Mouse (Mus musculus) kidney, adult 2 months (tissue): ENCODE measurements around the gene Cdc14b. TPM values are rescaled to one million over a fixed set of nuclear protein-coding genes. Genes with fewer than 3 reads are reported as not detected.

Experiments used
- DNase-seq: peaks from one replicate; pipeline ENCODE4 v3.0.0; 2021
- H3K27ac ChIP-seq: fragments of 200-500 bp; 2 replicates; pipeline ENCODE4 v1.5.1; 2012; ENCODE audit warnings: low read depth, low read length, control low read depth, inconsistent platforms; ENCODE audit not compliant: insufficient read depth
- H3K27me3 ChIP-seq: fragments of 200-500 bp; replicated peaks from 2 replicates; pipeline ENCODE4 v1.6.1; 2012; ENCODE audit warnings: mild to moderate bottlenecking, moderate library complexity, low read length, inconsistent platforms; ENCODE audit not compliant: control insufficient read depth, insufficient read depth
- H3K36me3 ChIP-seq: fragments of 200-500 bp; 2 replicates; pipeline ENCODE4 v1.6.1; 2012; ENCODE audit warnings: mild to moderate bottlenecking, moderate library complexity, low read length, inconsistent platforms; ENCODE audit not compliant: control insufficient read depth, insufficient read depth
- H3K4me1 ChIP-seq: fragments of 200-500 bp; 2 replicates; pipeline ENCODE4 v1.6.1; 2011; ENCODE audit warnings: low read length; ENCODE audit not compliant: control insufficient read depth, insufficient read depth
- H3K4me3 ChIP-seq: fragments of 200-500 bp; 2 replicates; pipeline ENCODE4 v1.5.1; 2011; ENCODE audit warnings: mild to moderate bottlenecking, low read depth, low read length, control low read depth; ENCODE audit not compliant: insufficient read depth
- CTCF ChIP-seq: fragments of 200-500 bp; conservative IDR thresholded peaks from 2 replicates; pipeline ENCODE4 v1.5.1; 2011; ENCODE audit warnings: low read depth, mild to moderate bottlenecking, control low read depth, low read length, moderate library complexity, mixed read lengths; ENCODE audit not compliant: insufficient read depth, insufficient read length
- POLR2A ChIP-seq: fragments of 200-500 bp; IDR thresholded peaks from one replicate; pipeline ENCODE4 v1.6.1; 2011; ENCODE audit warnings: low read depth, low read length, control low read depth
- WGBS: fragments of 180-500 bp; shearing (Covaris S2); methylation state at CpG from one replicate; pipeline ENCODE4 v1.1.7; 2018; 5-methylcytosine and 5-hydroxymethylcytosine counted together
- polyA plus RNA-seq: library from polyadenylated mRNA; depleted of rRNA; stranded (reverse); fragments of >200 nt; gene quantifications from 2 replicates; pipeline ENCODE4 v1.2.3, GENCODE M21; 2012

Cdc14b gene
- polyA plus RNA-seq, 1 experiment, result 7.7 TPM

DNA sequence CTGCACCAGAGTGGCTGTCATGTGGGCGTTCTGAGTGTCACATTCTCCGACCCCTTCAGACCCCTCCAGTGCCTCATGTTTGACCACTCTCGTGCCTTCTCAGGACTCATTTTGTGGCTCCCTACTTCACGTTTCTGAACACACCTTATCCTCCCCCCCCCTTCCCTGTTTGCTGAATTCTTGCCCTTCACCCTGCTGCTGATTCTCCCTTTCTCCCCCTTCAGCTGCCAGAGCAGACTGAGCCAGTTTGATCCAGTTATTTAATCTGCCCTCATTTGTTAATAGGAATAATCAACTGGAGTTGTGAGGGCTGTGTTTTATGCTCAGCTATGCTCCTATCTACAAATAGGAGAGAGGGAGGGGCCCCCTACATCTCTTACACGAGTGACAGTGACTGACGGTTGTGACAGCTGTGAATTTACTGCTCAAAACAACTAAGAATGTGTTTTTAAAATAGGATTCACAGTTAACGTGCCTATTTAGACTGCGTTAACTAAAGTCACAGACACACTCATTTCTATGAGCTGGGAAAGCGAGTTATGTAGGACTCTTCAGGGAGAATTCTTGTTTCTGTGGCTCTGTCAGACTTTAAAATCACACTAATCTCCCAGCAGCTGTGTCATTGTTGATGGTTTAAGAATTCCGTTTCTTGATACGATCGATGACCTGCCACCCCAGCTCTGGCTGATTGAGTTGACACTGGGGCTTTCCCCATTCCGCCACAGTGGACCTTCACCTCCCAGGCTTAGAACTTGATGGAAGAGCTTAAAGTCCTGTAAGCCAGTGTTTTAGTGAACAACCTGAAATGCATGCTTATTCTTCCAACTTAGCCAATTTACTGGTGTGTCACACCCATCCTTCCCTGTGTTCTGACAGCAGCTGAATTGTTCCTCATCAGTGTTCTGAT lies 96.1 kb downstream of the Cdc14b start:
- H3K36me3 ChIP-seq, result 0 out of 2 replicates have a peak, but pooled peaks cover 1% of the 10 kb centered on the region
- no peak overlapping the region for H3K4me3 ChIP-seq
- peak; percentile 21 for DNase-seq
- no peaks in the 10 kb centered on the region for H3K27me3 ChIP-seq
- TF ChIP-seq CTCF, result no peak
- H3K4me1 ChIP-seq, result peaks cover 3% of the 10 kb centered on the region; the same call in 1 of the 2 replicates
- 65% methylated on average over 13 of the region's 13 CpGs for WGBS
- H3K27ac ChIP-seq, result no peak overlapping the region

DNA sequence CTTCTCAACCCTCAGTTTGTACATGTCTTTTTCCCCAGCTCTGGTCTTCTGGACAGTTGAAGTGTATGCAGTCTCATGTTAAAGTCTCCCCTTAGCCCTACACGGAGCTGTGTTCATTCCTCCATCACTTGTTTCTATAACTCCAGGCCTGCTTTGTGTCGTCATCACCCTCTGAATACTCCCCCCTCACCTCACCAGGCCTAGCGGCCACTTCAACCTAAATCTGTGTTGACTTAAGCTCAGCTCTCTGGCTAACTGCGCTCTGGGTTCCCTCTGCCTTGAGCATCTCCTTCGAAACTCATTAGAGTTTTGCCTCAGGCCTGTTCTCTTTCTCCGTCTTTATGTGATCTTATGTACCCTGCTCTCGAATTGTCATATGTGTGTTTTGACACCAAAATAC lies 97.1 kb downstream of the Cdc14b start:
- TF ChIP-seq CTCF, result no peak
- no peak for TF ChIP-seq POLR2A
- Histone ChIP-seq H3K27ac (no peak overlapping the region), H3K36me3 (0 out of 2 replicates have a peak, but pooled peaks cover 1% of the 10 kb centered on the region), H3K4me3 (no peak overlapping the region), H3K4me1 (peaks cover 3% of the 10 kb centered on the region; the same call in 1 of the 2 replicates), H3K27me3 (no peaks in the 10 kb centered on the region)
- WGBS, result 83% methylated on average over 7 of the region's 7 CpGs
- no peak for DNase-seq

GRCm38 (mm10) chr13:64169746-64170145 lies 105.3 kb downstream of the Cdc14b start:
- WGBS, result 97% methylated on average over 25 of the region's 25 CpGs
- Histone ChIP-seq H3K36me3 (no peaks in the 10 kb centered on the region), H3K4me3 (no peak overlapping the region), H3K27me3 (no peaks in the 10 kb centered on the region), H3K4me1 (no peaks in the 10 kb centered on the region), H3K27ac (no peak overlapping the region)
- TF ChIP-seq POLR2A, result no peak
- no peak for TF ChIP-seq CTCF
- DNase-seq, result no peak

GRCm38 (mm10) chr13:64163147-64163715 lies 111.9 kb downstream of the Cdc14b start:
- H3K27me3 ChIP-seq, result no peaks in the 10 kb centered on the region
- H3K4me1 ChIP-seq, result peaks cover 4% of the 10 kb centered on the region; the same call in 1 of the 2 replicates
- WGBS, result 37% methylated on average over 13 of the region's 13 CpGs
- H3K4me3 ChIP-seq, result peak overlapping the region; percentile 71
- DNase-seq, result peak; percentile 54
- TF ChIP-seq POLR2A (no peak), CTCF (no peak)
- H3K27ac ChIP-seq, result no peak overlapping the region
- H3K36me3 ChIP-seq, result no peaks in the 10 kb centered on the region

GRCm38 (mm10) chr13:64162626-64163025 lies 112.5 kb downstream of the Cdc14b start:
- no peak for TF ChIP-seq POLR2A
- no peak for TF ChIP-seq CTCF
- Histone ChIP-seq H3K4me1 (peaks cover 4% of the 10 kb centered on the region; the same call in 1 of the 2 replicates), H3K4me3 (peak overlapping the region; percentile 71), H3K27ac (no peak overlapping the region), H3K36me3 (no peaks in the 10 kb centered on the region), H3K27me3 (no peaks in the 10 kb centered on the region)
- 8% methylated on average over 14 of the region's 14 CpGs for WGBS
- no peak for DNase-seq

DNA sequence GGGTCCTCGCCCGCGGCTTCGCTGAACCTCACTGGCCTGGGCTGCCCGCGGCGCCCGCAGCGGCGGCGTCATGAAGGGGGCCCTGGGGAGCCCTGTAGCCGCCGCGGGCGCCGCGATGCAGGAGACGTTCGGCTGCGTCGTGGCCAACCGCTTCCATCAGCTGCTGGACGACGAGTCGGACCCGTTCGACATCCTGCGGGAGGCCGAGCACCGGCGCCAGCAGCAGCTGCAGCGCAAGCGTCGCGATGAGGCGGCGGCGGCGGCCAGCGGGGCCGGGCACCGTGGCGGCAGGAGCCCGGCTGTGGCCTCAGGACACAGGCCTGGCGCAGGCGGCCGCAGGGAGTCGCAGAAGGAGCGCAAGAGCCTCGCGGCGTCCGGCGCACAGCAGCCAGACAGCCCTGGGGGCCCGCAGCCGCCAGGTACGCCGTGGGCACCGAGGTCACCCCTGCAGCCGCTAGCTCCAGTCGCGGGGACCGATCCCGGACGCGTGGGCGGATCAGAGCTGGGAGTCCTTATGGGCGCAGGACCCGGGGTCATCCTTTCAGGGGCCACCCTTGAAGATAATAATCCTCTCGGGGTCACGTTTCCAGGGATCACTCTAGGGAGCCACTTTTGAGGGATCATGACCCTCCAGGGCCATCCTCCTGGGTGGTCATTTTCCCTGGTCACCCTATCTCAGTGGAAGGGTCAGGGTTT lies 113.0 kb downstream of the Cdc14b start:
- whole genome bisulfite sequencing, result under 1% methylated on average over 71 of the region's 71 CpGs
- H3K4me3 ChIP-seq, result peak overlapping the region; percentile 71
- TF ChIP-seq POLR2A (no peak), CTCF (no peak)
- DNase-seq, result no peak
- H3K27me3 ChIP-seq, result no peaks in the 10 kb centered on the region
- H3K36me3 ChIP-seq, result no peaks in the 10 kb centered on the region
- H3K27ac ChIP-seq, result peak overlapping the region; percentile 45
- peaks cover 4% of the 10 kb centered on the region; the same call in 1 of the 2 replicates for H3K4me1 ChIP-seq

- H3K4me3 ChIP-seq, result peak within 1 kb of the TSS; percentile 71
- H3K27me3 ChIP-seq, result no peaks in the 10 kb centered on the region
- TF ChIP-seq POLR2A (no peak), CTCF (no peak)
- no peaks in the 10 kb centered on the region for H3K36me3 ChIP-seq
- H3K4me1 ChIP-seq, result peaks cover 4% of the 10 kb centered on the region; the same call in 1 of the 2 replicates
- H3K27ac ChIP-seq, result peak within 1 kb of the TSS; percentile 46
- peak; percentile 99 for DNase-seq
- WGBS, result under 1% methylated on average over 31 of the region's 31 CpGs
Observed at GRCm38 (mm10) chr13:64161548-64161915, 113.6 kb downstream of the Cdc14b start, which contains the start of gene Habp4. Gene Habp4 (plus strand): TSS chr13:64161824.
